Mouse (Mus musculus) kidney, embryonic 16.5 days (tissue): ENCODE results near the gene Msh5. TPM values are rescaled to one million over a fixed set of nuclear protein-coding genes. Genes with fewer than 3 reads are reported as not detected.
A peak's percentile ranks its signal among the peaks of the same experiment; 100 is the strongest.

Source experiments
- ATAC-seq: fragments of 200-750 bp; cut with Nextera tagmentation; 2 replicates; pipeline ENCODE4 v1.8.0; 2017; ENCODE audit warnings: moderate TSS enrichment; ENCODE audit not compliant: low FRiP score, low TSS enrichment
- H3K27ac ChIP-seq: fragments of 300-500 bp; sonication (generic); 2 replicates; pipeline ENCODE4 v1.5.1; 2014; ENCODE audit warnings: low read length
- H3K27me3 ChIP-seq: fragments of 300-500 bp; sonication (generic); 2 replicates; pipeline ENCODE4 v1.6.1; 2014; ENCODE audit warnings: low read length, control low read depth, mixed read lengths; ENCODE audit not compliant: insufficient read depth
- H3K36me3 ChIP-seq: fragments of 300-500 bp; sonication (generic); 2 replicates; pipeline ENCODE4 v1.6.1; 2014; ENCODE audit warnings: low read length, control low read depth, mixed read lengths; ENCODE audit not compliant: insufficient read depth
- H3K4me1 ChIP-seq: fragments of 300-500 bp; sonication (generic); 2 replicates; pipeline ENCODE4 v1.6.1; 2014; ENCODE audit warnings: low read length, control low read depth, mixed read lengths; ENCODE audit not compliant: insufficient read depth
- H3K4me2 ChIP-seq: fragments of 300-500 bp; sonication (generic); replicated peaks from 2 replicates; pipeline ENCODE4 v1.6.1; 2014; ENCODE audit warnings: low read depth, low read length
- H3K4me3 ChIP-seq: fragments of 300-500 bp; sonication (generic); 2 replicates; pipeline ENCODE4 v1.5.1; 2014; ENCODE audit warnings: mild to moderate bottlenecking, low read length
- H3K9ac ChIP-seq: fragments of 300-500 bp; sonication (generic); replicated peaks from 2 replicates; pipeline ENCODE4 v1.6.1; 2014; ENCODE audit warnings: low read length
- H3K9me3 ChIP-seq: fragments of 300-500 bp; sonication (generic); 2 replicates; pipeline ENCODE4 v1.6.1; 2016; ENCODE audit warnings: low read length, control low read depth
- WGBS: fragments of 180-500 bp; shearing (Covaris S2); extraction: QIAGEN DNeasy Blood & Tissue Kit; methylation state at CpG from one replicate; pipeline ENCODE4 v1.1.7; 2014; 5-methylcytosine and 5-hydroxymethylcytosine counted together
- polyA plus RNA-seq: library from polyadenylated mRNA; unstranded; fragments of >200 nt; fragmentation: Nextera tagmentation; extraction: Ambion mirVana; gene quantifications from 2 replicates; pipeline ENCODE4 v1.2.1, GENCODE M21; 2015

Gene Msh5
- polyA plus RNA-seq: 4.5 and 6.9 TPM in 2 replicates

GRCm38 (mm10) chr17:35046681-35047455, at the start of gene Msh5:
TSS of gene Msh5 (minus strand) at chr17:35046745.
- ATAC-seq: peak; percentile 95
- peaks cover 49% of the 10 kb centered on the region for H3K4me1 ChIP-seq
- 1% methylated on average over 33 of the region's 33 CpGs for WGBS

GRCm38 (mm10) chr17:35094475-35095365, 48.2 kb upstream of the Msh5 start:
- no peak for ATAC-seq
- H3K4me1 ChIP-seq: peaks cover 23% of the 10 kb centered on the region

More at GRCm38 (mm10) chr17:35046681-35047455, at the start of gene Msh5:
- H3K4me2 ChIP-seq: peak within 1 kb of the TSS; percentile 99
- H3K27ac ChIP-seq: peak within 1 kb of the TSS; percentile 99
- H3K9me3 ChIP-seq: no peaks in the 10 kb centered on the region
- peak within 1 kb of the TSS; percentile 64 for H3K4me3 ChIP-seq
- H3K36me3 ChIP-seq: no peaks in the 10 kb centered on the region
- no peaks in the 10 kb centered on the region for H3K27me3 ChIP-seq
- H3K9ac ChIP-seq: peak within 1 kb of the TSS; percentile 94

GRCm38 (mm10) chr17:35092403-35093198, 46.1 kb upstream of the Msh5 start:
- no peak overlapping the region for H3K4me3 ChIP-seq
- H3K27me3 ChIP-seq: no peaks in the 10 kb centered on the region
- ATAC-seq: no peak
- no peak overlapping the region for H3K4me2 ChIP-seq
- H3K27ac ChIP-seq: peak overlapping the region; percentile 53; the same call in 1 of the 2 replicates
- H3K36me3 ChIP-seq: peaks cover 48% of the 10 kb centered on the region
- WGBS: 75% methylated on average over 14 of the region's 14 CpGs
- H3K9ac ChIP-seq: no peak overlapping the region
- peaks cover 23% of the 10 kb centered on the region for H3K4me1 ChIP-seq
- H3K9me3 ChIP-seq: no peaks in the 10 kb centered on the region

More at GRCm38 (mm10) chr17:35094475-35095365, 48.2 kb upstream of the Msh5 start:
- 90% methylated on average over 15 of the region's 15 CpGs for WGBS
- Histone ChIP-seq H3K9me3 (no peaks in the 10 kb centered on the region), H3K27me3 (no peaks in the 10 kb centered on the region), H3K36me3 (peaks cover 60% of the 10 kb centered on the region), H3K27ac (no peak overlapping the region), H3K4me2 (no peak overlapping the region), H3K9ac (no peak overlapping the region), H3K4me3 (no peak overlapping the region)

- Histone ChIP-seq H3K9me3 (no peaks in the 10 kb centered on the region), H3K27me3 (no peaks in the 10 kb centered on the region), H3K27ac (peak overlapping the region; percentile 97; the same call in 1 of the 2 replicates), H3K4me1 (peaks cover 21% of the 10 kb centered on the region), H3K4me3 (peak overlapping the region; percentile 73), H3K4me2 (peak overlapping the region; percentile 81), H3K9ac (peak overlapping the region; percentile 91), H3K36me3 (peaks cover 29% of the 10 kb centered on the region)
- no peak for ATAC-seq
- 61% methylated on average over 8 of the region's 8 CpGs for WGBS
Observed at GRCm38 (mm10) chr17:35090166-35090932, 43.8 kb upstream of the Msh5 start.

- 3% methylated on average over 61 of the region's 67 CpGs for WGBS
- H3K36me3 ChIP-seq: peaks cover 18% of the 10 kb centered on the region
- peak within 1 kb of the TSS; percentile 97 for H3K27ac ChIP-seq
- peak within 1 kb of the TSS; percentile 73 for H3K4me3 ChIP-seq
- no peaks in the 10 kb centered on the region for H3K27me3 ChIP-seq
- peak; percentile 97 for ATAC-seq
- H3K9me3 ChIP-seq: no peaks in the 10 kb centered on the region
- H3K9ac ChIP-seq: peak within 1 kb of the TSS; percentile 91
- peaks cover 21% of the 10 kb centered on the region for H3K4me1 ChIP-seq
- H3K4me2 ChIP-seq: peak within 1 kb of the TSS; percentile 81
Observed at GRCm38 (mm10) chr17:35088825-35089644, 42.5 kb upstream of the Msh5 start, which contains the start of gene Abhd16a. TSS of gene Abhd16a (plus strand) at chr17:35089263.

GRCm38 (mm10) chr17:35088151-35088550, 41.6 kb upstream of the Msh5 start:
- H3K27me3 ChIP-seq: no peaks in the 10 kb centered on the region
- H3K9me3 ChIP-seq: no peaks in the 10 kb centered on the region
- no peak overlapping the region for H3K4me2 ChIP-seq
- peaks cover 21% of the 10 kb centered on the region for H3K4me1 ChIP-seq
- peaks cover 16% of the 10 kb centered on the region for H3K36me3 ChIP-seq
- H3K9ac ChIP-seq: no peak overlapping the region
- ATAC-seq: no peak
- H3K4me3 ChIP-seq: no peak overlapping the region
- WGBS: 51% methylated on average over 2 of the region's 2 CpGs
- no peak overlapping the region for H3K27ac ChIP-seq

GRCm38 (mm10) chr17:35085208-35085865, 38.8 kb upstream of the Msh5 start, which contains the start of gene Ly6g6f:
TSS of gene Ly6g6f (minus strand) at chr17:35085610.
- Histone ChIP-seq H3K4me3 (no peak within 1 kb of the TSS), H3K9me3 (no peaks in the 10 kb centered on the region), H3K9ac (no peak within 1 kb of the TSS), H3K27me3 (no peaks in the 10 kb centered on the region), H3K4me1 (peaks cover 7% of the 10 kb centered on the region), H3K4me2 (no peak within 1 kb of the TSS), H3K27ac (no peak within 1 kb of the TSS), H3K36me3 (no peaks in the 10 kb centered on the region)
- 74% methylated on average over 7 of the region's 7 CpGs for WGBS
- ATAC-seq: no peak

- 66% methylated on average over 3 of the region's 3 CpGs for WGBS
- no peaks in the 10 kb centered on the region for H3K27me3 ChIP-seq
- H3K9ac ChIP-seq: no peak overlapping the region
- H3K9me3 ChIP-seq: no peaks in the 10 kb centered on the region
- no peak overlapping the region for H3K4me2 ChIP-seq
- no peaks in the 10 kb centered on the region for H3K4me1 ChIP-seq
- no peak overlapping the region for H3K4me3 ChIP-seq
- H3K36me3 ChIP-seq: no peaks in the 10 kb centered on the region
- no peak for ATAC-seq
- H3K27ac ChIP-seq: no peak overlapping the region
Observed at GRCm38 (mm10) chr17:35083929-35084497, 37.5 kb upstream of the Msh5 start.
